Mouse (Mus musculus): Measurements from ENCODE around the gene Crxos. TPM values are rescaled to one million over a fixed set of nuclear protein-coding genes. Genes with fewer than 3 reads are reported as not detected.

The Crxos gene
- polyA plus RNA-seq, 1 experiment = not detected

GRCm38 (mm10) chr7:15948381-15948941 lies 66.0 kb downstream of the Crxos start:
- H3K4me3 ChIP-seq (ENCODE audit: insufficient read depth, poor library complexity, severe bottlenecking) = no peak overlapping the region
- TF ChIP-seq MYOG (IDR thresholded peaks at IDR 0.05; ENCODE audit: control insufficient read depth, extremely low read depth, insufficient read length) = no peak
- TF ChIP-seq CTCF (IDR thresholded peaks at IDR 0.05; ENCODE audit: control insufficient read depth, insufficient read depth, insufficient read length) = peak; percentile 93
- no peak for TF ChIP-seq MYOD1 (IDR thresholded peaks at IDR 0.05; ENCODE audit: control insufficient read depth, insufficient read length, low read depth)
- no peak for TF ChIP-seq USF1 (IDR thresholded peaks at IDR 0.05; ENCODE audit: low read depth)
- TF ChIP-seq CEBPB (IDR thresholded peaks at IDR 0.05; ENCODE audit: low read depth) = no peak
- peak; percentile 80 for TF ChIP-seq FOSL1 (IDR thresholded peaks at IDR 0.05; ENCODE audit: insufficient read depth, low read length, poor library complexity, severe bottlenecking)
- TF ChIP-seq MAX (IDR thresholded peaks at IDR 0.05) = peak; percentile 31
- H3K79me3 ChIP-seq (ENCODE audit: low read depth) = peaks cover 22% of the 10 kb centered on the region
- peak overlapping the region; percentile 58 for H3ac ChIP-seq (ENCODE audit: control insufficient read depth, insufficient read length, low read depth)
- H3K79me2 ChIP-seq (ENCODE audit: control insufficient read depth, insufficient read depth) = peaks cover 31% of the 10 kb centered on the region
- peaks cover 51% of the 10 kb centered on the region for H3K36me3 ChIP-seq (ENCODE audit: control insufficient read depth, insufficient read depth)
- H3K27me3 ChIP-seq (ENCODE audit: control insufficient read depth, insufficient read depth, insufficient read length) = no peaks in the 10 kb centered on the region

GRCm38 (mm10) chr7:15949216-15949790 lies 66.9 kb downstream of the Crxos start:
- no peak overlapping the region for H3K4me3 ChIP-seq (ENCODE audit: insufficient read depth, poor library complexity, severe bottlenecking)
- peaks cover 50% of the 10 kb centered on the region for H3K36me3 ChIP-seq (ENCODE audit: control insufficient read depth, insufficient read depth)
- H3K79me3 ChIP-seq (ENCODE audit: low read depth) = peaks cover 17% of the 10 kb centered on the region
- no peak overlapping the region for H3ac ChIP-seq (ENCODE audit: control insufficient read depth, insufficient read length, low read depth)
- H3K27me3 ChIP-seq (ENCODE audit: control insufficient read depth, insufficient read depth, insufficient read length) = no peaks in the 10 kb centered on the region
- peaks cover 23% of the 10 kb centered on the region for H3K79me2 ChIP-seq (ENCODE audit: control insufficient read depth, insufficient read depth)
- TF ChIP-seq FOSL1 (IDR thresholded peaks at IDR 0.05; ENCODE audit: insufficient read depth, low read length, poor library complexity, severe bottlenecking) = no peak

- Histone ChIP-seq H3K79me2 (ENCODE audit: control insufficient read depth, insufficient read depth) (peaks cover 16% of the 10 kb centered on the region), H3ac (ENCODE audit: control insufficient read depth, insufficient read length, low read depth) (peak overlapping the region; percentile 13), H3K36me3 (ENCODE audit: control insufficient read depth, insufficient read depth) (peaks cover 52% of the 10 kb centered on the region), H3K79me3 (ENCODE audit: low read depth) (peaks cover 13% of the 10 kb centered on the region), H3K27me3 (ENCODE audit: control insufficient read depth, insufficient read depth, insufficient read length) (no peaks in the 10 kb centered on the region), H3K4me3 (ENCODE audit: insufficient read depth, poor library complexity, severe bottlenecking) (no peak overlapping the region)
- TF ChIP-seq MYOD1 (IDR thresholded peaks at IDR 0.05; ENCODE audit: control insufficient read depth, insufficient read length, low read depth) (no peak), FOSL1 (IDR thresholded peaks at IDR 0.05; ENCODE audit: insufficient read depth, low read length, poor library complexity, severe bottlenecking) (no peak), CTCF (IDR thresholded peaks at IDR 0.05; ENCODE audit: control insufficient read depth, insufficient read depth, insufficient read length) (no peak), USF1 (IDR thresholded peaks at IDR 0.05; ENCODE audit: low read depth) (no peak), MAX (IDR thresholded peaks at IDR 0.05) (no peak), MYOG (IDR thresholded peaks at IDR 0.05; ENCODE audit: control insufficient read depth, extremely low read depth, insufficient read length) (no peak), CEBPB (IDR thresholded peaks at IDR 0.05; ENCODE audit: low read depth) (no peak)
Measured at GRCm38 (mm10) chr7:15950008-15950407, 67.6 kb downstream of the Crxos start.

- Histone ChIP-seq H3K79me2 (ENCODE audit: control insufficient read depth, insufficient read depth) (peaks cover 18% of the 10 kb centered on the region), H3K36me3 (ENCODE audit: control insufficient read depth, insufficient read depth) (peaks cover 76% of the 10 kb centered on the region), H3K27me3 (ENCODE audit: control insufficient read depth, insufficient read depth, insufficient read length) (no peaks in the 10 kb centered on the region), H3K4me3 (ENCODE audit: insufficient read depth, poor library complexity, severe bottlenecking) (no peak overlapping the region), H3ac (ENCODE audit: control insufficient read depth, insufficient read length, low read depth) (no peak overlapping the region), H3K79me3 (ENCODE audit: low read depth) (peaks cover 15% of the 10 kb centered on the region)
- no peak for TF ChIP-seq MYOD1 (IDR thresholded peaks at IDR 0.05; ENCODE audit: control insufficient read depth, insufficient read length, low read depth)
- no peak for TF ChIP-seq USF1 (IDR thresholded peaks at IDR 0.05; ENCODE audit: low read depth)
- TF ChIP-seq MAX (IDR thresholded peaks at IDR 0.05) = no peak
- no peak for TF ChIP-seq CTCF (IDR thresholded peaks at IDR 0.05; ENCODE audit: control insufficient read depth, insufficient read depth, insufficient read length)
- TF ChIP-seq CEBPB (IDR thresholded peaks at IDR 0.05; ENCODE audit: low read depth) = no peak
- no peak for TF ChIP-seq MYOG (IDR thresholded peaks at IDR 0.05; ENCODE audit: control insufficient read depth, extremely low read depth, insufficient read length)
- TF ChIP-seq FOSL1 (IDR thresholded peaks at IDR 0.05; ENCODE audit: insufficient read depth, low read length, poor library complexity, severe bottlenecking) = no peak
Measured at GRCm38 (mm10) chr7:15952416-15952815, 70.0 kb downstream of the Crxos start.

Other genes with a start within 250 kb of the Crxos start
- gene Obox3, start 242.7 kb upstream of the Crxos start, polyA plus RNA-seq (2012; fragmentation: generic; extraction: Trizol) = not detected
- not detected for gene Obox5, start 132.5 kb upstream of the Crxos start, polyA plus RNA-seq (2012; fragmentation: generic; extraction: Trizol)
- gene Obox6, start 42.9 kb upstream of the Crxos start, polyA plus RNA-seq (2012; fragmentation: generic; extraction: Trizol) = not detected
- gene Crx, start 2.6 kb upstream of the Crxos start, polyA plus RNA-seq (2012; fragmentation: generic; extraction: Trizol) = not detected
- gene Selenow, start 39.8 kb downstream of the Crxos start, polyA plus RNA-seq (2012; fragmentation: generic; extraction: Trizol) = 423 TPM
- gene Nop53, start 63.5 kb downstream of the Crxos start, polyA plus RNA-seq (2012; fragmentation: generic; extraction: Trizol) = 228 TPM
- gene Ehd2, start 85.0 kb downstream of the Crxos start, polyA plus RNA-seq (2012; fragmentation: generic; extraction: Trizol) = 98.7 TPM
- 4.3 TPM for gene Bicra, start 165.3 kb downstream of the Crxos start, polyA plus RNA-seq (2012; fragmentation: generic; extraction: Trizol)
- not detected for gene Zfp541, start 179.2 kb downstream of the Crxos start, polyA plus RNA-seq (2012; fragmentation: generic; extraction: Trizol)
- 138 TPM for gene Napa, start 215.8 kb downstream of the Crxos start, polyA plus RNA-seq (2012; fragmentation: generic; extraction: Trizol)
- gene Kptn, start 237.3 kb downstream of the Crxos start, polyA plus RNA-seq (2012; fragmentation: generic; extraction: Trizol) = 13.1 TPM
- gene Slc8a2, start 247.2 kb downstream of the Crxos start, polyA plus RNA-seq (2012; fragmentation: generic; extraction: Trizol) = 0.02 TPM

Data from C2C12 (cell line).